Mouse (Mus musculus) 3134 (cell line): ENCODE results near the gene Pusl1.
A peak's percentile ranks its signal among the peaks of the same experiment; 100 is the strongest.

Experiments used
- DNase-seq: peaks from one replicate; pipeline ENCODE4 v3.0.0-alpha.2; 2011; ENCODE audit warnings: low spot score; ENCODE audit not compliant: insufficient read length; ENCODE audit errors: extremely low read depth

Gene Pusl1

DNA sequence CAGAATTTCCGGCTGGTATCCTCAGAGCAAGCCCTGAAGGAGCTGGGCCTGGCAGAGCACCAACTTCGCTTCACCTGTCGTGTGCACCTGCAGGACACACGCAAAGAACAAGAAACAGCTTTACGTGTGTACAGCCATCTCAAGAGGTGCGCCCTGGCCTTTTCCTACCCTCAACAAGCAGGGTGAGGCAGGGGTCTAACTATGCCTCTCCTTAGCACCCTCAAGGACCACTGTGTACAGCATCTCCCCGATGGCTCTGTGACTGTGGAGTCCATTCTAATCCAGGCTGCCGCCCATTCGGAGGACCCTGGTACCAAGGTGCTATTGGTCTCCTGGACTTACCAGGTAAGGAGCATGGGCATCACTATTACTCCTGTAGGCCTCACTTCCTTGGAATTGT, 3.4 kb downstream of the Pusl1 start:
- DNase-seq = no peak

GRCm38 (mm10) chr4:155887674-155888073, 3.9 kb downstream of the Pusl1 start:
- no peak for DNase-seq

DNA sequence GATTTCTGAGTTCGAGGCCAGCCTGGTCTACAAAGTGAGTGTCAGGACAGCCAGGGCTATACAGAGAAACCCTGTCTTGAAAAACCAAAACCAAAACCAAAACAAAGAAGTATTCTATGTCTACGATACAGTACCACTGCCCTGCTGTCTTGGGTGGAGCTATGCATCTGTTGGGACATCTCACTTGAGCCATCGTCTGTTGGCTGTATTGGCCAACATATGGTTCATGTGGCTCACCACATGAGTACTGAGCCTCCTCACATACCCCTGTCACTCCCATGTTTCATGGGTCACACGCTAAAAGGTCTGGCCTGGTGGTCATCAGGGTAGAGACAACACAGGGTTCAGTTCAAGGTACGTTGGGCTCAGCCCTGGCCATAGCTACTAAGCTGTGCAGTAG, 5.3 kb downstream of the Pusl1 start:
- DNase-seq = no peak

DNA sequence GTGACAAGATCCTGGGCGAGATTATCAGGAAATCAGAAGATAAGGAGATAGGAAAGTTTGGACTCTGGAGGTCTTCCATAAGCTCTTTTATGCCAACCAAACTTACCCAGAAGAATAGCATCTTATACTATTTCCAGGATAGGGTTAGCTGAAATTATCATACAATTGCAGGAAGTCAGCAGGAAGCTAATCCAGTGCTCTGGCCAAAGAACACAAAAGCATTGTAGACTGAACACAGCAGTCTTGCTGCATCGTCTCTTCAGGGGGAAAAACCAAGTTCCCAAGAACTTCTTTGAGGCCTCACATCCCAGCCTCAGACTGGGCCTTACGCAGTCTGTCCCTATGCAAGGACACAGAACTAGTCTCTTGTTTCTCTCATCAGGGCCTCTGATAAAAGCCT, 8.0 kb downstream of the Pusl1 start:
- DNase-seq = no peak

GRCm38 (mm10) chr4:155871404-155871803, 20.2 kb downstream of the Pusl1 start:
- DNase-seq = peak; percentile 58

GRCm38 (mm10) chr4:155869317-155870033, 22.1 kb downstream of the Pusl1 start, which contains the start of the genes Cptp and Ints11:
Cptp (minus strand) TSS chr4:155869440.
Ints11 (plus strand) TSS chr4:155869546.
- DNase-seq = peak; percentile 89

GRCm38 (mm10) chr4:155868614-155869298, 22.8 kb downstream of the Pusl1 start:
- peak; percentile 50 for DNase-seq

GRCm38 (mm10) chr4:155863001-155863400, 28.6 kb downstream of the Pusl1 start, which contains the start of gene Tas1r3:
Tas1r3 (minus strand) TSS chr4:155863362.
- DNase-seq = no peak

DNA sequence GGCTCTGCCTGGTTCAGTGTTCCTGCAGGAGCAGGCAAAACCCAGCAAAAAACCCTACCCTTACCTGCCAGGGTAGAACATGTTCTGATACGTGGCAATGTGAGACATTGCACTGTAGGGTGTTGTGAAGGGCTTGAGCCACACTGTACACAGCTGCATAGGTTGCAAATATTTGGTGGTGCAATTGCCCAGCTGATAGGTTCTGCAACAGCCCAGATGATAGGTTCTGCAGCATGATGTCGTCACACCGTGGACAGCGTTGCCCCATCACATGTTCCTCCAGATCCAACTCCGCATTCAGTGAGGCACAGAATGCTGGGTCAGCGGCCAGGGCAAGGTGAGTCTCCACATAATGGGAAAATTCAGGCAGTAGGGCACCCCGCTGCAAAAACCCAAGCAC, 29.8 kb downstream of the Pusl1 start:
- DNase-seq = no peak

- DNase-seq = no peak
Measured at GRCm38 (mm10) chr4:155859318-155859717, 32.3 kb downstream of the Pusl1 start.

DNA sequence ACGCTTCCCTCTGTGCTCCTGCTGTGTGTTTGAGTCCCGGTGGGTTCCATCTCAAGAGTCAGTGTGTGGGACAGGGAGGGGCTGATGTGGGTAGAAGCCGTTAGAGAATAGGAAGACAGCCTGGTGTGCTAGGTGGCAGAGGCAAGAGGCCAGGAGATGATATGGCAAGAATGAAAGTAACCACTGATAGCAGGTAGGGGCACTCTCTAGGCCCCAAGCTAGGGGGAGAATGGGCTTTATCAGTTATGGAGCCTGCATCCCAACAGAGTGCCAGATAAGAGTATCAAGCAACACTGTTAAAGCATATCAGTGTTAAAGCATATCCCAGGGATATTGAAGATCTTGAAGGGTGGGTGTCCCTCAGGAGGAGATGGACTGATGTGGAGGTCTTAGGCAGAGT, 34.7 kb downstream of the Pusl1 start:
- no peak for DNase-seq

- no peak for DNase-seq
Measured at GRCm38 (mm10) chr4:155856071-155856470, 35.5 kb downstream of the Pusl1 start.

GRCm38 (mm10) chr4:155854991-155855390, 36.6 kb downstream of the Pusl1 start:
- DNase-seq = no peak

DNA sequence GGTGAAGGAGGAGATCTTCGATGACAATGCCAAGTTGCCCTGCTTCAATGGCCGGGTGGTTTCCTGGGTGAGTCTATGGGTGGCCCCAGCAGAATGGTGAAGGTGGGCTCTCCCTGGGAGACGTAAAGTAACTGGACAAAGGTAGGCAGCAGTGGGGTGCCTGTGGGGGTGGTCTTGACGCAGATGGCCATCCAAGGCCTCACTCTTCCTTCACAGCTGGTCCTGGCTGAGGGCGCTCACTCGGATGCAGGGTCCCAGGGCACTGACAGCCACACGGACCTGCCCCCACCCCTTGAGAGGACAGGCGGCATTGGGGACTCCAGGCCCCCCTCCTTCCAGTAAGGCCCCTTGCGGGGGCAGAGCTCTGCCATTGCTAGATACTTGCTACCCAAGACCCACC, 38.2 kb downstream of the Pusl1 start:
- no peak for DNase-seq

- no peak for DNase-seq
Measured at GRCm38 (mm10) chr4:155851951-155852411, 39.6 kb downstream of the Pusl1 start.

DNA sequence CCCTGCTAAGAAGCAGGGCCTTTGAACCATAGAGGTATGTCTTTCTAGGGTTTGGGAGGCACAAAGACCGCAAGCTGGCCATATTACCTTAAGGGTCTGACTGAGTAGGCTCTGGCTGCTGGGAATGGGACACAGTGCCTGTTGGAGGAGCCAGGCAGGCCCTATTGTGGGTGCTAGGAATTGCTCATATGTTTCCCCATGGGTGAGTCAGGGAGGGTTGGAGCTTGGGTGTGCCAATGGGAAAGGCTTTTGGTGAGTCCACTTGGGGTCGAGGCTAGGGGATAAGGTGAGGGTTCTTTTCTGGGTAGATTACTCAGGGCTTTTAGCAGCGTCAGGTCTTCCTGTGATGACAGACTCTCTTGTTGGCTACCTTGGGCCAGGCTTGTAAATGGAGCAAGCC, 40.2 kb downstream of the Pusl1 start:
- no peak for DNase-seq

GRCm38 (mm10) chr4:155849792-155850451, 41.7 kb downstream of the Pusl1 start:
- no peak for DNase-seq

- no peak for DNase-seq
Measured at GRCm38 (mm10) chr4:155849391-155849790, 42.2 kb downstream of the Pusl1 start.

- DNase-seq = no peak
Measured at GRCm38 (mm10) chr4:155848434-155849095, 43.0 kb downstream of the Pusl1 start.

GRCm38 (mm10) chr4:155847591-155848352, 43.8 kb downstream of the Pusl1 start:
- DNase-seq = peak; percentile 51
